Mouse (Mus musculus) forebrain, embryonic 15.5 days (tissue): ENCODE results near the gene Rcan2. TPM values are rescaled to one million over a fixed set of nuclear protein-coding genes. Genes with fewer than 3 reads are reported as not detected.
A peak's percentile ranks its signal among the peaks of the same experiment; 100 is the strongest.

Experiments
- ATAC-seq: fragments of 200-750 bp; cut with Nextera tagmentation; replicated peaks from 2 replicates; pipeline ENCODE4 v1.8.0; 2017; ENCODE audit warnings: mild to moderate bottlenecking, moderate TSS enrichment, moderate library complexity
- H3K27ac ChIP-seq: fragments of 300-500 bp; sonication (generic); replicated peaks from 2 replicates; pipeline ENCODE4 v1.5.1; 2015; ENCODE audit warnings: mild to moderate bottlenecking, inconsistent platforms
- H3K27me3 ChIP-seq: fragments of 300-500 bp; sonication (generic); 2 replicates; pipeline ENCODE4 v1.6.1; 2015; ENCODE audit warnings: inconsistent platforms
- H3K36me3 ChIP-seq: fragments of 300-500 bp; sonication (generic); 2 replicates; pipeline ENCODE4 v1.6.1; 2015; ENCODE audit warnings: mild to moderate bottlenecking, inconsistent platforms
- H3K4me1 ChIP-seq: fragments of 300-500 bp; sonication (generic); 2 replicates; pipeline ENCODE4 v1.6.1; 2015; ENCODE audit warnings: inconsistent platforms
- H3K4me2 ChIP-seq: fragments of 300-500 bp; sonication (generic); replicated peaks from 2 replicates; pipeline ENCODE4 v1.6.1; 2015; ENCODE audit warnings: mild to moderate bottlenecking, inconsistent platforms
- H3K4me3 ChIP-seq: fragments of 300-500 bp; sonication (generic); 2 replicates; pipeline ENCODE4 v1.5.1; 2015; ENCODE audit warnings: mild to moderate bottlenecking, inconsistent platforms
- H3K9ac ChIP-seq: fragments of 300-500 bp; sonication (generic); replicated peaks from 2 replicates; pipeline ENCODE4 v1.6.1; 2015; ENCODE audit warnings: mild to moderate bottlenecking, inconsistent platforms
- H3K9me3 ChIP-seq: fragments of 300-500 bp; sonication (generic); 2 replicates; pipeline ENCODE4 v1.6.1; 2016; ENCODE audit warnings: inconsistent platforms
- WGBS: fragments of 180-500 bp; shearing (Covaris S2); methylation state at CpG from one replicate; pipeline ENCODE4 v1.1.7; 2015; ENCODE audit warnings: mixed read lengths; 5-methylcytosine and 5-hydroxymethylcytosine counted together
- polyA plus RNA-seq: library from polyadenylated mRNA; unstranded; fragments of >200 nt; fragmentation: Nextera tagmentation; extraction: Ambion mirVana; gene quantifications from 2 replicates; pipeline ENCODE4 v1.2.1, GENCODE M21; 2015

The Rcan2 gene
- polyA plus RNA-seq, 1 experiment from 2014 or later = 30.1 TPM

DNA sequence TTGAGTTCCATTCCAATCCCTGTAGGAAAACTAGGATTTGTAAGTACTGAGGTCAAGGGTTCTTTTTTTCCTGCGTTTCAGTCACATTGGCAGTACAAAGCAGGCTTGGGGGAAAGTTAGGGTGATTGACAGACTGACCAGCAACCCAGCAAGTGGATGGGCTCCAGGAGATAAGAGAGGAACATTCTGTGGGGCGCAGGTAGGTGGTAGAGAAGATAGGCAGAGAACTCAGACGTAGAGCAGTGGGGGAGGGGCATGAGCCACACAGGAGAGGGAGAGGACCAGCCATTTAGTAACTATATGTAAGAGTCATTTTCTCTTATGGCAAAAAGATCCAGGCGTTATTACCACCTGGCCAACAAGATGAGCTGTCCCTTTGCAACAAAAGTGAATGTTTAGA, 96.2 kb downstream of the Rcan2 start:
- 86% methylated on average over 4 of the region's 4 CpGs for WGBS
- Histone ChIP-seq H3K36me3 (no peaks in the 10 kb centered on the region), H3K4me1 (no peaks in the 10 kb centered on the region), H3K27me3 (no peaks in the 10 kb centered on the region), H3K4me2 (no peak overlapping the region), H3K4me3 (no peak overlapping the region), H3K9ac (no peak overlapping the region), H3K9me3 (no peaks in the 10 kb centered on the region), H3K27ac (no peak overlapping the region)
- no peak for ATAC-seq

DNA sequence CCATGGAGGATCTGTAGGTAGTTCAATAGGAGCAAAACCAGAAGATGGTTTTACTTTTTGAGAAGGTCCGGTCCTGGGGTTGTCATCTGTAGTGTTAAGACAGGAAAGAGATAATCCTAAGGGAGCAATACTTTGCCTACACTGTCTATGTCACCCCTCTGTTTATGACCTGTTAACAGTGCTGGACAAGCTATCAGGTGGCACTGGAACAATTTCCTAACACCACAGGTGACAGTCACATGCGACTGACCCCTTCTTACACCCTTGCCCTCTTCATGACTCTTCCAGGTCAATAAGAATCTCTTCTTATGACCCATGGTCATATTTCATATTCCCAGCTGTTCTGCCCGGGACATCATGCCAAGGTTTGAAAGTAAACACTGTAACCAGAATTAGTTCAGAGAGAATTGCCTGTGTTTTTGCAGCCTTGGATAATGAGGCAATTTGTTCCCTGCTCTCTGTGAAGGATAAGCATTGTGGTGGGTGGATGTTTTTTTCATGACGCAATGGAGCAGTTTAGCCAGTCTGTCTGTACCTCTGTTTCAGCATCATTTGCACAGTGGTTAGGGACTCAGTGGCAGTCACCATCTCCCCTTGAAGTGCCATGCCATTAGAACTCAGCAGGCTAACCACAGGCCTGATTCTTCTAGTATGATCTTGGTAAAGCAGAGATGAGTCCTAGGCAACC, 98.4 kb downstream of the Rcan2 start:
- WGBS = 87% methylated on average over 4 of the region's 4 CpGs
- H3K4me1 ChIP-seq = no peaks in the 10 kb centered on the region
- H3K4me2 ChIP-seq = no peak overlapping the region
- H3K9ac ChIP-seq = no peak overlapping the region
- H3K36me3 ChIP-seq = no peaks in the 10 kb centered on the region
- no peak overlapping the region for H3K4me3 ChIP-seq
- H3K9me3 ChIP-seq = no peaks in the 10 kb centered on the region
- H3K27me3 ChIP-seq = no peaks in the 10 kb centered on the region
- no peak for ATAC-seq
- H3K27ac ChIP-seq = no peak overlapping the region

DNA sequence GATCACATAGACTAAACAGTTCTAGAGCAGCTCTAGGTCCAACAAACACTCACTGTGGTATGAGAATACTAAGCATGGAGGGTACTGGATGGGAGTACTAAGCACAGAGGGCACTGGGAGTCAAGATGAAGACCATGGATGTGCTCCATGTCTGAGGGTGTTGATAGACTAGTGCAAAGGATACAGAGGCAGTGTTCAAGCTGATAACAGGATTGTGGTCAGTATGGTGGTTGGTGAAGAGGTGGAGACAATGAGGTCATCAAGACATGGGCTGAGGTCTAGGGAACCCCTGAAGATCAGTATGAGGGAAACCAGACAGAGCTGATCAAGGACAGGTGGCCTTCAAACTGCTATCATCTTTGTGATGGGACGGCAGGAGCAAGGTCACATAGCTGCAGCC, 99.0 kb downstream of the Rcan2 start:
- ATAC-seq = no peak
- H3K4me2 ChIP-seq = no peak overlapping the region
- WGBS = 76% methylated on average over 1 of the region's 1 CpGs
- no peak overlapping the region for H3K4me3 ChIP-seq
- no peaks in the 10 kb centered on the region for H3K4me1 ChIP-seq
- no peak overlapping the region for H3K9ac ChIP-seq
- H3K27me3 ChIP-seq = no peaks in the 10 kb centered on the region
- no peaks in the 10 kb centered on the region for H3K9me3 ChIP-seq
- H3K36me3 ChIP-seq = no peaks in the 10 kb centered on the region
- no peak overlapping the region for H3K27ac ChIP-seq

DNA sequence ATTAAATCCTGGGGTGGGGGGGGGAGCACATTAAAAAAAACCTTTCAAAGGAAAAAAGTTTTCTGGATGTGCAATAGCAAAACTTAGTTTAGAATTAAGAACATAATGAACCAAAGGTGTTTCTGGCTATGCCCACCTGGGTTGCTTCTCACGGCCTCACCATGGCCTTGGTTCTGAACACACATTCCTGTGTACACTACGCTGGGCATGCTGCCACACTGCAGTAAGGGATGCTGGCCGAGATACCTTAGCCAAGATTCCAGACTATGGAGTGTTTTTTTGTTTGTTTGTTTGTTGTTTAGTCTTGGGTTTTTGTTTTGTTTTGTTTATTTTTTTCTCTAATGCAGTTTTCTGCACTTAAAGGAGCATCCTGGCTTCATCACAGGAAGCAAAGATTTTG, 100.3 kb downstream of the Rcan2 start:
- Histone ChIP-seq H3K9me3 (no peaks in the 10 kb centered on the region), H3K27me3 (no peaks in the 10 kb centered on the region), H3K9ac (no peak overlapping the region), H3K4me3 (no peak overlapping the region), H3K27ac (no peak overlapping the region), H3K36me3 (no peaks in the 10 kb centered on the region), H3K4me2 (no peak overlapping the region), H3K4me1 (no peaks in the 10 kb centered on the region)
- 86% methylated on average over 3 of the region's 3 CpGs for WGBS
- no peak for ATAC-seq

DNA sequence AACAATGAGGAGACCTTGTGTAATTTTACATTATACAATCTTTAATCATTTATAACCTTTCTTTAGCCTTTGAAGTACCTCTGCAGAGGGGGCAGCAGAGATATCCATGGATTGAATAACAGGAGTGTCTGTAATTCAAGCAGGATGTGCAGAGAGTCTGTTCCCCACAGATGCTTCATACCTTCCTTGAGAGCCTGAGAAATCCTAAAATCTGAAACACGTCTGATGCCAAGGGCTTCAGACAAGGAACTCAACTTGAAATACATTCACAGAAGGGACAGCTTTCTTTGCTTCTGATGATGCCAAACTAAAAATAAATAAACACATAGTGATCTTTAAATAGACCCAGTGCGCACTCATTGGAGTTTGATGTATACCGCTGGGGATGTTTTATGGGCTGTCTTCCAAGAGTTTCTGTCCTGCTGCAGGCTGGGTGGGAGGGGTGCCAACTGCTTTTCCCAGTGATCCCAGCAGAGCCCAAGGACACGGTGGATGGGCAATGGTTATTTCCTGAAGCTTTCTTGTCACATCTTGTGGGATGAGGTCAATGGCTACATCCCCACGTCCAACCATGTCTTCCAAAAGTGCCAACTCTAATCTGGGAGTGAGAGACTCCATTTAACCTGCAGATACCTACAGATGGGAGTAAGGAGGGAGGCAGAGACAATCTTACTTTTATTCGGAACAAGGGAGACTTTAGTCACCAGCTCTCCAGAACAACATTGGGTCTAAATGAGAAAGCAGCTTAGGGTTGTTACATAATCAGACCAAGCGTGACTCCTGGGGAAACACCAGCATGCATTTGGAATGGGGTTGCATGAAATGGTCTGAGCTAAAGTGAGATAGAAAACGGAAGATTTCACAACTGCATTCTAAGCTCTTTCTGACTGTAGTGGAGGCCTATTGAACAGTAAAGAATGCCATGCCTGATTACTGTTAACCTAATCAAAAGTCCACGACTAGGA, 102.9 kb downstream of the Rcan2 start:
- H3K27ac ChIP-seq = no peak overlapping the region
- no peak overlapping the region for H3K4me2 ChIP-seq
- no peaks in the 10 kb centered on the region for H3K9me3 ChIP-seq
- no peak overlapping the region for H3K9ac ChIP-seq
- no peaks in the 10 kb centered on the region for H3K36me3 ChIP-seq
- no peaks in the 10 kb centered on the region for H3K27me3 ChIP-seq
- no peak for ATAC-seq
- H3K4me3 ChIP-seq = no peak overlapping the region
- WGBS = 71% methylated on average over 9 of the region's 9 CpGs
- H3K4me1 ChIP-seq = no peaks in the 10 kb centered on the region

DNA sequence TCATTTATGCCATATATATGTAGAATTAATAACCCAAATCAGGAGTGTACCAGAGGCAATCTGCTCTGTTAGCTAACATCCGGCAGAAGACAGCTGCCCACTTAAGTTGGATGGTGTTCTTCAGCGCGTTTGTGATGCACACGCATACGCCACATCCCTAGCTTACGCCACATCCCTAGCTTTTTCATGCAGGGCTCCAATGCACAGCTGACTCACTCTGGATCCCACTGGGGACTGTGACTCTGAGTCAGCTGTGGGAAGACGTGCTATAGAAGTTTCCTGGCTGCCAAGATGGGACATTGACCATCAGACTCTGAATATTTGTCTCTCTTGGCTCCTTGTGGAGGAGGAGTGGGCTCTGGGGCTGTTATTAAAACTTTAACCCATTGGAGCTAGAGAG, 103.7 kb downstream of the Rcan2 start:
- 92% methylated on average over 7 of the region's 7 CpGs for WGBS
- Histone ChIP-seq H3K4me2 (no peak overlapping the region), H3K4me3 (no peak overlapping the region), H3K36me3 (no peaks in the 10 kb centered on the region), H3K9ac (no peak overlapping the region), H3K9me3 (no peaks in the 10 kb centered on the region), H3K4me1 (no peaks in the 10 kb centered on the region), H3K27me3 (no peaks in the 10 kb centered on the region), H3K27ac (no peak overlapping the region)
- no peak for ATAC-seq

DNA sequence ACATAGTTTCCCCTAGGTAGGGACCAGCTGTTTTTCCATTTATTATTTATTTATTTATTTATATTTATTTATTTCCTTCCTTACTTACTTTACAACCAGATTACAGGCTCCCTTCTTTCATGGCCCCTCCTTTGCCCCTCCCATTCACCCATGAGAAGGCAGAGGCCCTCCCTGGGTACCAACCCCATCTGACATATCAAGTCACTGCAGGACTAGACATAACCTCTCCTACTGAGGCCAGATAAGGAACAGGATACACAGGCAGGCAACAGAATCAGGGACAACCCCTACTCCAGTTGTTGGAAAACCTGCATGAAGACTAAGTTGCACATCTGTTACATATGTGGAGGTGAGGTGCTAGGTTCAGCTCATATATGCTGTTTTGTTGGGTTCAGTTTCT, 105.6 kb downstream of the Rcan2 start:
- no peak overlapping the region for H3K27ac ChIP-seq
- no peaks in the 10 kb centered on the region for H3K9me3 ChIP-seq
- H3K4me3 ChIP-seq = no peak overlapping the region
- ATAC-seq = no peak
- H3K9ac ChIP-seq = no peak overlapping the region
- no peak overlapping the region for H3K4me2 ChIP-seq
- no peaks in the 10 kb centered on the region for H3K27me3 ChIP-seq
- H3K36me3 ChIP-seq = no peaks in the 10 kb centered on the region
- no peaks in the 10 kb centered on the region for H3K4me1 ChIP-seq

DNA sequence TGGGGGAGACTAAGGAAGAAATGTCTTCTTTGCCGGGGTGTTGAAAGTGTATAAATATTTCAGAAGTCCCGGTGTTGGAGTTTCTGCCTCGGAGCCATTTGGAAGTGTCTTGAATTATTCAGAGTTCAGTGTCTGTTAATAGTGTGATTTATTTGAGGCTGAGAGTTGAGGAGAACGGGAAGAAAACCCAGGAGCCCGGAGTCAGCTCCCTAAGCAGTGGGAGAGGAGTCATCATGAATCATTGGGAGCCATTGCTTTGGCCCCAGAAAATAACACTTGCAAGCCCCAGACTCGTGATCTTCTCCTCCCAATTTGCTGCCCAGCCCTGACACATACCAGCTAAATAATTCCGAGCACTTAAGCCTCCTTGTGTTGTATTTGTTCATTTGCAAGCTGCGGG, 115.0 kb downstream of the Rcan2 start:
- ATAC-seq = no peak
- no peaks in the 10 kb centered on the region for H3K36me3 ChIP-seq
- no peak overlapping the region for H3K9ac ChIP-seq
- no peaks in the 10 kb centered on the region for H3K4me1 ChIP-seq
- H3K4me3 ChIP-seq = no peak overlapping the region
- no peaks in the 10 kb centered on the region for H3K27me3 ChIP-seq
- no peak overlapping the region for H3K4me2 ChIP-seq
- no peaks in the 10 kb centered on the region for H3K9me3 ChIP-seq
- H3K27ac ChIP-seq = no peak overlapping the region
- WGBS = 77% methylated on average over 8 of the region's 8 CpGs

DNA sequence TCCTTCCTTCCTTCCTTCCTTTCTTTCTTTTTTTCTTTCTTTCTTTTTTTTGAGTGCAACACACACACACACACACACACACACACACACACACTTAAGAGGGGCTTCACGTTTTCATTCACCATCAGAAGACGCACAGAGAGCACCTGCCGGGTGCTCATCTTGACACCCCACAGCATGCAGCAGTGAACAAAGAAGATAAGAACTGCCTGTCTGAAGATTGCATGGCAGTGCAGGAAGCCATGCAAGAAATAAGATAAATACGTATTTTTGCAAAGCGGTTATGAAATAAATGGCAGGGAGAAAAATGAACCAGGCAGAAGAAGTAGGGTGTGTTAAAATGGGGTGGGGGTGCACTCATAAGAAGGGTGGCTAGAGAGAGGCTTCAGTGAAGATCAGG, 116.0 kb downstream of the Rcan2 start:
- H3K27ac ChIP-seq = no peak overlapping the region
- H3K27me3 ChIP-seq = no peaks in the 10 kb centered on the region
- H3K4me1 ChIP-seq = no peaks in the 10 kb centered on the region
- no peaks in the 10 kb centered on the region for H3K36me3 ChIP-seq
- no peaks in the 10 kb centered on the region for H3K9me3 ChIP-seq
- WGBS = 79% methylated on average over 5 of the region's 5 CpGs
- no peak overlapping the region for H3K4me2 ChIP-seq
- no peak overlapping the region for H3K4me3 ChIP-seq
- ATAC-seq = no peak
- no peak overlapping the region for H3K9ac ChIP-seq

DNA sequence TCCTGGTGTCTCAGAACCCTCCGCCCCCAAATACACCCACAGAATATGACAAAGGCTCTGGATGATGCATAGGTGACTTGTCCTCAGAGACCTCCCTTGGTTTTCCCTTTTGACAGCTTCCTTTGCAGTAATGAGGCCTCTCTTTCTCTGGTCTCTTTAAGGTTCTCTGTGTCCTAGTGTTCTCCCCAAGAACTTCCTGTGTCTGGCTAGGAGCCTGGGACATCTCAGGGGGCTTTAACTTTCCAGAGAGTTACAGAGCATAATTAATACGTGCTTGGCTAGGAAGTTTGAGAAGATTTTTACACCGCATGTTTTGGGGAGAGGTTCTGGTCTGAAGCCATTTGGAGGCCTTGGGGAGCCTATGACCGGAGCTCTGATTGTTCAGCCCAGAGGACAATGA, 128.7 kb downstream of the Rcan2 start:
- H3K9ac ChIP-seq = no peak overlapping the region
- H3K4me3 ChIP-seq = no peak overlapping the region
- H3K4me1 ChIP-seq = no peaks in the 10 kb centered on the region
- WGBS = 91% methylated on average over 4 of the region's 4 CpGs
- H3K9me3 ChIP-seq = no peaks in the 10 kb centered on the region
- H3K36me3 ChIP-seq = no peaks in the 10 kb centered on the region
- no peaks in the 10 kb centered on the region for H3K27me3 ChIP-seq
- H3K27ac ChIP-seq = no peak overlapping the region
- ATAC-seq = no peak
- H3K4me2 ChIP-seq = no peak overlapping the region

DNA sequence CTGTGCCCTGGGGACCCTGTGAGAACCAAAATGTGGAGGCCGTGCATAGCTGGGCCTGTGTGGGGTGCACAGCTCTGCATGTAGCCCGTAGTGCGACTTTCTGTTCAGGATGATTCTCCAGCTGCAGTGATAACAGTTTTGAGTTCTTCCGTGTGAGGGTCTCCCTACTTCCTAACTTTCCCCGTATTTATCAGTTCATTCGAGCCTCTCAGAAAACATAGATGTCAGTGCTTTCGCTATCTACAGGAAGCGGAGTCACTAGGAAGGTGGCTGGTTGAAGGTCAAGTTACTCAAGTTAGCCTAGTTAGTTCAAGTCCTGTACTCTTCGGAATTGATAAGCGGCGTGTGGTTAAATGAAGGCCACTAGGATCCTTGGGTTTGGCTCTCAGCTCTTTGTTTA, 130.6 kb downstream of the Rcan2 start:
- Histone ChIP-seq H3K4me1 (no peaks in the 10 kb centered on the region), H3K9me3 (no peaks in the 10 kb centered on the region; the same call in 1 of the 2 replicates), H3K36me3 (no peaks in the 10 kb centered on the region), H3K4me2 (no peak overlapping the region), H3K9ac (no peak overlapping the region), H3K4me3 (no peak overlapping the region), H3K27ac (no peak overlapping the region), H3K27me3 (no peaks in the 10 kb centered on the region)
- ATAC-seq = no peak
- 96% methylated on average over 11 of the region's 11 CpGs for WGBS

DNA sequence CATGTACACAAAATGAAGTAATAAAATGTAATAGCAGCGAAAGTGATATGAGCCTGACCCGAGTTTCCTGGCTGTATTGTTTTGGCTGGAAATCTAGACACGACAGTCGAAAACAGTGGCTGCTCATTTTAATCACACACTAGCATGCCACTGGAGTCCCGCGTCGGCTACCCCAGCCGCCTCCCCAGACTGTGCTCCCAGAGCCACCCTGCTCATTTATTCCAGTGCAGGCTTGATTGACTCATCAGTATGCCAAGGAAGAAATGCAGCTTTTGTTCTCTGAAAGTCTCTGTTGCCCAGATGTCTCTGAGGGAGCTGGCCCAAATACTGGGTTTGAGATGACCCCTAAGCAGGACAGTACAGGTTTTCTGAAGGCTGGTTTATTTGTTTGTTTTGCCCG, 132.9 kb downstream of the Rcan2 start:
- H3K27ac ChIP-seq = no peak overlapping the region
- H3K36me3 ChIP-seq = no peaks in the 10 kb centered on the region
- no peaks in the 10 kb centered on the region; the same call in 1 of the 2 replicates for H3K9me3 ChIP-seq
- ATAC-seq = 0 out of 2 replicates have a peak, but pooled peaks have one; percentile 35
- H3K9ac ChIP-seq = no peak overlapping the region
- H3K27me3 ChIP-seq = no peaks in the 10 kb centered on the region
- no peak overlapping the region for H3K4me2 ChIP-seq
- H3K4me3 ChIP-seq = no peak overlapping the region
- WGBS = 67% methylated on average over 9 of the region's 9 CpGs
- no peaks in the 10 kb centered on the region for H3K4me1 ChIP-seq
